In the genomic region with DNA sequence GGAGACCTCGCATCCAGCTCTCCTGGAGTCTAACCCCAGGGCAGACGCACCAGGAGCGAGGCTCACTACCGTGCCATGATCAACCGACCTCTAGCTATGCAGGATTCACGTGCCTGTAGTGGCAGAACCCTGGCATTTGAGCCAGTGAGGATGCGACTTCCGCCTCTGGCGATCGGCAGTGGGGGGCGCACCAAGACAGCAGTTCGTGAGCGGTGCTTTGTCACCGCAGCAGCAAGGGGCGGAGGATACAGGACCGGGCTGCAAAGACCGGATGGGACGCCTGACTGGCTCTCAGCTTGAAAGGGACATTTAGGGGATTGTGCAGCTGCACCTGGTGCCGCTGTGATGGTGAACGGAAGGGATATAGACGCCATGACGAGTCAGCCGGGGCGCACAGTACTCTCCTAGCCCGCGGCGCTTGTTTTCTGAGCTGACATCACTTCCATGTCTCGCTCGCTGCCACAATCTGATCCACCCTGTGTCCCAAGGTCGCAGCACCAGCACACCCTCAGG, we compare ENCODE assay signal across 8 mouse cellular contexts. TPM values are rescaled to one million over a fixed set of nuclear protein-coding genes. Genes with fewer than 3 reads are reported as not detected.
DNase-seq lines count a peak whose midpoint lies in the region; ATAC-seq and TF ChIP-seq lines count a peak whose summit lies in the region.

No protein-coding gene starts in this region.

- ATAC-seq in forebrain, embryonic 16.5 days = peak; percentile 74; the same call in 1 of the 2 replicates
- peak; percentile 43 for ATAC-seq in liver, postnatal 0 days
- ATAC-seq in neural tube, embryonic 11.5 days (ENCODE audit: insufficient read depth, low FRiP score, low TSS enrichment) = peak; percentile 67

- TF ChIP-seq EP300 in liver, postnatal 0 days (IDR thresholded peaks at IDR 0.05; ENCODE audit: low read depth) = no peak

- no peak overlapping the region for H3K27ac ChIP-seq in forebrain, embryonic 16.5 days (ENCODE audit: low read length)
- H3K27ac ChIP-seq in liver, postnatal 0 days (ENCODE audit: low read depth) = no peak overlapping the region
- H3K27ac ChIP-seq in neural tube, embryonic 11.5 days (ENCODE audit: low read depth, low read length) = no peak overlapping the region
- H3K27ac ChIP-seq in thymus, adult 2 months (ENCODE audit: control insufficient read depth, insufficient read depth, low read length) = no peak overlapping the region

- no peak for TF ChIP-seq POLR2A in thymus, adult 2 months (IDR thresholded peaks at IDR 0.05; ENCODE audit: control insufficient read depth, extremely low read depth, insufficient read depth, low read length, poor library complexity)

- no peaks in the 10 kb centered on the region for H3K9me3 ChIP-seq in forebrain, embryonic 16.5 days (ENCODE audit: control insufficient read depth, low read length)
- H3K9me3 ChIP-seq in liver, postnatal 0 days (ENCODE audit: low read length) = no peaks in the 10 kb centered on the region
- H3K9me3 ChIP-seq in neural tube, embryonic 11.5 days (ENCODE audit: control insufficient read depth, low read length) = no peaks in the 10 kb centered on the region

- H3K9ac ChIP-seq in forebrain, embryonic 16.5 days (replicated peaks; ENCODE audit: low read depth, low read length) = peak overlapping the region; percentile 55
- no peak overlapping the region for H3K9ac ChIP-seq in liver, postnatal 0 days (replicated peaks)
- H3K9ac ChIP-seq in neural tube, embryonic 11.5 days (ENCODE audit: low read length) = peak overlapping the region; percentile 33; the same call in 1 of the 2 replicates

- H3K4me2 ChIP-seq in forebrain, embryonic 16.5 days (ENCODE audit: low read length) = peak overlapping the region; percentile 69
- peak overlapping the region; percentile 64 for H3K4me2 ChIP-seq in liver, postnatal 0 days (ENCODE audit: low read depth, low read length)
- peak overlapping the region; percentile 64 for H3K4me2 ChIP-seq in neural tube, embryonic 11.5 days (ENCODE audit: low read depth)

- H3K4me1 ChIP-seq in forebrain, embryonic 16.5 days (replicated peaks; ENCODE audit: control insufficient read depth, insufficient read depth, low read length) = peaks cover 7% of the 10 kb centered on the region
- H3K4me1 ChIP-seq in liver, postnatal 0 days (ENCODE audit: insufficient read depth) = peaks cover 6% of the 10 kb centered on the region
- H3K4me1 ChIP-seq in neural tube, embryonic 11.5 days (ENCODE audit: control insufficient read depth, insufficient read depth, low read length) = peaks cover 6% of the 10 kb centered on the region; the same call in 1 of the 2 replicates
- peaks cover 6% of the 10 kb centered on the region for H3K4me1 ChIP-seq in thymus, adult 2 months (replicated peaks; ENCODE audit: control insufficient read depth, insufficient read depth, low read length)

- TF ChIP-seq CTCF in liver, postnatal 0 days (IDR thresholded peaks at IDR 0.05; ENCODE audit: low read depth) = peak; percentile 72
- peak; percentile 61; the same call in 1 of the 2 replicates for TF ChIP-seq CTCF in thymus, adult 2 months (IDR thresholded peaks at IDR 0.05; ENCODE audit: borderline replicate concordance, control insufficient read depth, extremely low read depth, insufficient read depth, low read length, poor library complexity)

- intact Hi-C loops in heart, postnatal 25 days (cut with DNase I) = loop anchor here (1.0 to 5.0 kb wide), 3 partner anchors 270 to 532 kb away; no protein-coding TSS in a partner anchor

- under 1% methylated on average over 30 of the region's 30 CpGs for WGBS in forebrain, embryonic 16.5 days
- WGBS in liver, postnatal 0 days (ENCODE audit: insufficient replicate concordance) = 2% methylated on average over 30 of the region's 30 CpGs
- under 1% methylated on average over 30 of the region's 30 CpGs for WGBS in neural tube, embryonic 11.5 days
- under 1% methylated on average over 30 of the region's 30 CpGs for WGBS in thymus, adult 2 months

- H3K4me3 ChIP-seq in forebrain, embryonic 16.5 days (replicated peaks; ENCODE audit: low read length) = peak overlapping the region; percentile 51
- peak overlapping the region; percentile 33 for H3K4me3 ChIP-seq in liver, postnatal 0 days (ENCODE audit: low read depth, low read length)
- H3K4me3 ChIP-seq in neural tube, embryonic 11.5 days (ENCODE audit: low read depth, low read length) = peak overlapping the region; percentile 32
- peak overlapping the region; percentile 54 for H3K4me3 ChIP-seq in thymus, adult 2 months (ENCODE audit: control insufficient read depth, insufficient read depth, low read length)

- no peaks in the 10 kb centered on the region for H3K36me3 ChIP-seq in forebrain, embryonic 16.5 days (ENCODE audit: control insufficient read depth, insufficient read depth)
- no peaks in the 10 kb centered on the region for H3K36me3 ChIP-seq in liver, postnatal 0 days (replicated peaks; ENCODE audit: insufficient read depth, low read length)
- no peaks in the 10 kb centered on the region for H3K36me3 ChIP-seq in neural tube, embryonic 11.5 days (ENCODE audit: control insufficient read depth, insufficient read depth, low read length)
- no peaks in the 10 kb centered on the region for H3K36me3 ChIP-seq in thymus, adult 2 months (ENCODE audit: control insufficient read depth, insufficient read depth, low read length)

- H3K27me3 ChIP-seq in forebrain, embryonic 16.5 days (replicated peaks; ENCODE audit: control insufficient read depth, insufficient read depth, low read length) = peaks cover 60% of the 10 kb centered on the region
- H3K27me3 ChIP-seq in liver, postnatal 0 days (ENCODE audit: insufficient read depth, low read length) = peaks cover 56% of the 10 kb centered on the region
- H3K27me3 ChIP-seq in neural tube, embryonic 11.5 days (ENCODE audit: control insufficient read depth, insufficient read depth, low read length) = peaks cover 55% of the 10 kb centered on the region
- peaks cover 13% of the 10 kb centered on the region for H3K27me3 ChIP-seq in thymus, adult 2 months (ENCODE audit: control insufficient read depth, insufficient read depth, low read length)

- peak; percentile 20 to 44 for DNase-seq in spleen, adult 18-20 months
- no peak for DNase-seq in spleen, adult 12 weeks (ENCODE audit: low spot score)
- peak; percentile 42 for DNase-seq in heart, postnatal 25 days (ENCODE audit: low spot score)
- DNase-seq in kidney, postnatal 4 days = peak; percentile 79 to 86
- peak; percentile 65 for DNase-seq in liver, postnatal 0 days
- peak; percentile 85 for DNase-seq in neural tube, embryonic 11.5 days (ENCODE audit: low spot score)
- DNase-seq in thymus, adult 2 months = peak; percentile 71

RNA-seq across cellular contexts. Expression of a gene that starts 7.4 kb away (rescaled TPM):
- polyA plus RNA-seq in forebrain, embryonic 16.5 days (2015; fragmentation: Nextera tagmentation; extraction: Ambion mirVana) = 0.19 TPM in 1 of 2 replicates, not detected in the other
- not detected for total RNA-seq in heart, postnatal 25 days (2021)
- polyA plus RNA-seq in liver, postnatal 0 days (2015; fragmentation: Nextera tagmentation; extraction: Ambion mirVana) = not detected in 2 replicates
- polyA plus RNA-seq in neural tube, embryonic 11.5 days (2014; fragmentation: Nextera tagmentation; extraction: Ambion mirVana) = 1.9 TPM in 2 replicates
- polyA plus RNA-seq in thymus, adult 2 months (2012; rRNA removed) = not detected in 2 replicates

RNA-seq across cellular contexts. Expression of a gene that starts 45.3 kb away (rescaled TPM):
- polyA plus RNA-seq in forebrain, embryonic 16.5 days (2015; fragmentation: Nextera tagmentation; extraction: Ambion mirVana) = not detected in 2 replicates
- not detected for total RNA-seq in heart, postnatal 25 days (2021)
- polyA plus RNA-seq in liver, postnatal 0 days (2015; fragmentation: Nextera tagmentation; extraction: Ambion mirVana) = not detected in 2 replicates
- polyA plus RNA-seq in neural tube, embryonic 11.5 days (2014; fragmentation: Nextera tagmentation; extraction: Ambion mirVana) = 0.11 and 0.26 TPM in 2 replicates
- not detected in 2 replicates for polyA plus RNA-seq in thymus, adult 2 months (2012; rRNA removed)
